Mouse (Mus musculus): ENCODE measurements around the gene Spam1. TPM values are rescaled to one million over a fixed set of nuclear protein-coding genes. Genes with fewer than 3 reads are reported as not detected.

The Spam1 gene
- under 1 TPM in 1 of 2 experiments, not detected in 1; 0.25 TPM for polyA plus RNA-seq (2017; shearing (Covaris generic))

GRCm38 (mm10) chr6:24790888-24791287, at the start of gene Spam1:
TSS of gene Spam1 (plus strand) at chr6:24791188.
- ATAC-seq: no peak

GRCm38 (mm10) chr6:24748029-24748428, 43.0 kb upstream of the Spam1 start, which contains the start of gene Hyal4:
TSS of gene Hyal4 (plus strand) at chr6:24748329.
- ATAC-seq: no peak

GRCm38 (mm10) chr6:24759281-24759680, 31.7 kb upstream of the Spam1 start:
- no peak for ATAC-seq

- no peak for ATAC-seq
Observed at GRCm38 (mm10) chr6:24766261-24766660, 24.7 kb upstream of the Spam1 start.

GRCm38 (mm10) chr6:24779182-24779581, 11.8 kb upstream of the Spam1 start:
- no peak for ATAC-seq

- ATAC-seq: no peak
Observed at GRCm38 (mm10) chr6:24822070-24822469, 31.1 kb downstream of the Spam1 start.

Other genes with a start within 250 kb of the Spam1 start
- not detected for gene Lmod2, start 193.4 kb upstream of the Spam1 start, polyA plus RNA-seq (2017; shearing (Covaris generic))
- gene Wasl, start 126.2 kb upstream of the Spam1 start, polyA plus RNA-seq (2017; shearing (Covaris generic)): 10 to 100 TPM; 13.2 to 16.1 TPM
- gene Hyal6, start 57.9 kb upstream of the Spam1 start, polyA plus RNA-seq (2017; shearing (Covaris generic)): not detected
- not detected for gene Hyal4, start 42.9 kb upstream of the Spam1 start, polyA plus RNA-seq (2017; shearing (Covaris generic))
- not detected for gene Hyal5, start 66.8 kb downstream of the Spam1 start, polyA plus RNA-seq (2017; shearing (Covaris generic))
- under 1 TPM in 1 of 2 experiments, not detected in 1; 0.19 TPM for gene Tmem229a, start 165.1 kb downstream of the Spam1 start, polyA plus RNA-seq (2017; shearing (Covaris generic))

Measured in activated CD4-positive, CD25-positive, alpha-beta regulatory T cell, adult 4 months (primary cell).